Mouse (Mus musculus): ENCODE data around the gene Lrrtm1.

GRCm38 (mm10) chr6:77265163-77265562 is 22.7 kb downstream of the Lrrtm1 start:
- TF ChIP-seq POLR2A (IDR thresholded peaks at IDR 0.05; ENCODE audit: control insufficient read depth, low read depth, low read length) (no peak), CTCF (IDR thresholded peaks at IDR 0.05; ENCODE audit: control insufficient read depth, insufficient read depth, insufficient replicate concordance, low read depth, low read length) (no peak)

Data from testis, adult 2 months (tissue).